Mouse (Mus musculus) kidney, embryonic 16.5 days (tissue): Measurements from ENCODE around the gene Prmt1. TPM values are rescaled to one million over a fixed set of nuclear protein-coding genes. Genes with fewer than 3 reads are reported as not detected.
A peak's percentile ranks its signal among the peaks of the same experiment; 100 is the strongest.

ENCODE experiments used
- ATAC-seq: fragments of 200-750 bp; cut with Nextera tagmentation; 2 replicates; pipeline ENCODE4 v1.8.0; 2017; ENCODE audit warnings: moderate TSS enrichment; ENCODE audit not compliant: low FRiP score, low TSS enrichment
- H3K27ac ChIP-seq: fragments of 300-500 bp; sonication (generic); 2 replicates; pipeline ENCODE4 v1.5.1; 2014; ENCODE audit warnings: low read length
- H3K27me3 ChIP-seq: fragments of 300-500 bp; sonication (generic); 2 replicates; pipeline ENCODE4 v1.6.1; 2014; ENCODE audit warnings: low read length, control low read depth, mixed read lengths; ENCODE audit not compliant: insufficient read depth
- H3K36me3 ChIP-seq: fragments of 300-500 bp; sonication (generic); 2 replicates; pipeline ENCODE4 v1.6.1; 2014; ENCODE audit warnings: low read length, control low read depth, mixed read lengths; ENCODE audit not compliant: insufficient read depth
- H3K4me1 ChIP-seq: fragments of 300-500 bp; sonication (generic); 2 replicates; pipeline ENCODE4 v1.6.1; 2014; ENCODE audit warnings: low read length, control low read depth, mixed read lengths; ENCODE audit not compliant: insufficient read depth
- H3K4me2 ChIP-seq: fragments of 300-500 bp; sonication (generic); replicated peaks from 2 replicates; pipeline ENCODE4 v1.6.1; 2014; ENCODE audit warnings: low read depth, low read length
- H3K4me3 ChIP-seq: fragments of 300-500 bp; sonication (generic); 2 replicates; pipeline ENCODE4 v1.5.1; 2014; ENCODE audit warnings: mild to moderate bottlenecking, low read length
- H3K9ac ChIP-seq: fragments of 300-500 bp; sonication (generic); replicated peaks from 2 replicates; pipeline ENCODE4 v1.6.1; 2014; ENCODE audit warnings: low read length
- H3K9me3 ChIP-seq: fragments of 300-500 bp; sonication (generic); 2 replicates; pipeline ENCODE4 v1.6.1; 2016; ENCODE audit warnings: low read length, control low read depth
- WGBS: fragments of 180-500 bp; shearing (Covaris S2); extraction: QIAGEN DNeasy Blood & Tissue Kit; methylation state at CpG from one replicate; pipeline ENCODE4 v1.1.7; 2014; 5-methylcytosine and 5-hydroxymethylcytosine counted together
- polyA plus RNA-seq: library from polyadenylated mRNA; unstranded; fragments of >200 nt; fragmentation: Nextera tagmentation; extraction: Ambion mirVana; gene quantifications from 2 replicates; pipeline ENCODE4 v1.2.1, GENCODE M21; 2015

The Prmt1 gene
- polyA plus RNA-seq = 681 and 701 TPM in 2 replicates

GRCm38 (mm10) chr7:44986192-44986878 lies at the start of gene Prmt1:
Gene Prmt1, minus strand, starts transcription at chr7:44986568.
- Histone ChIP-seq H3K4me1 (peaks cover 35% of the 10 kb centered on the region), H3K4me3 (peak within 1 kb of the TSS; percentile 98), H3K27me3 (no peaks in the 10 kb centered on the region), H3K4me2 (peak within 1 kb of the TSS; percentile 63), H3K27ac (peak within 1 kb of the TSS; percentile 97), H3K9me3 (no peaks in the 10 kb centered on the region), H3K9ac (peak within 1 kb of the TSS; percentile 99), H3K36me3 (peaks cover 33% of the 10 kb centered on the region)
- WGBS = under 1% methylated on average over 42 of the region's 42 CpGs
- ATAC-seq = peak; percentile 97

- no peaks in the 10 kb centered on the region for H3K27me3 ChIP-seq
- H3K4me3 ChIP-seq = no peak overlapping the region
- H3K4me2 ChIP-seq = no peak overlapping the region
- H3K36me3 ChIP-seq = peaks cover 93% of the 10 kb centered on the region
- H3K27ac ChIP-seq = no peak overlapping the region
- no peak overlapping the region for H3K9ac ChIP-seq
- no peaks in the 10 kb centered on the region for H3K4me1 ChIP-seq
- 85% methylated on average over 3 of the region's 3 CpGs for WGBS
- ATAC-seq = no peak
- no peaks in the 10 kb centered on the region for H3K9me3 ChIP-seq
These were observed 49.3 kb upstream of the Prmt1 start for GRCm38 (mm10) chr7:45035631-45036030.

GRCm38 (mm10) chr7:45033722-45034359 lies 47.5 kb upstream of the Prmt1 start:
- no peak overlapping the region for H3K4me2 ChIP-seq

GRCm38 (mm10) chr7:45030857-45031256 lies 44.5 kb upstream of the Prmt1 start:
- no peak for ATAC-seq
- no peaks in the 10 kb centered on the region for H3K9me3 ChIP-seq
- WGBS = 95% methylated on average over 8 of the region's 8 CpGs
- no peak overlapping the region for H3K27ac ChIP-seq
- no peaks in the 10 kb centered on the region for H3K27me3 ChIP-seq
- H3K4me1 ChIP-seq = no peaks in the 10 kb centered on the region
- no peak overlapping the region for H3K4me2 ChIP-seq
- H3K36me3 ChIP-seq = peaks cover 88% of the 10 kb centered on the region
- H3K4me3 ChIP-seq = no peak overlapping the region
- H3K9ac ChIP-seq = no peak overlapping the region

More at GRCm38 (mm10) chr7:45033722-45034359, 47.5 kb upstream of the Prmt1 start:
- Histone ChIP-seq H3K36me3 (peaks cover 92% of the 10 kb centered on the region), H3K4me1 (no peaks in the 10 kb centered on the region), H3K9me3 (no peaks in the 10 kb centered on the region), H3K4me3 (no peak overlapping the region), H3K27ac (no peak overlapping the region), H3K9ac (no peak overlapping the region), H3K27me3 (no peaks in the 10 kb centered on the region)
- no peak for ATAC-seq
- WGBS = 94% methylated on average over 19 of the region's 19 CpGs

DNA sequence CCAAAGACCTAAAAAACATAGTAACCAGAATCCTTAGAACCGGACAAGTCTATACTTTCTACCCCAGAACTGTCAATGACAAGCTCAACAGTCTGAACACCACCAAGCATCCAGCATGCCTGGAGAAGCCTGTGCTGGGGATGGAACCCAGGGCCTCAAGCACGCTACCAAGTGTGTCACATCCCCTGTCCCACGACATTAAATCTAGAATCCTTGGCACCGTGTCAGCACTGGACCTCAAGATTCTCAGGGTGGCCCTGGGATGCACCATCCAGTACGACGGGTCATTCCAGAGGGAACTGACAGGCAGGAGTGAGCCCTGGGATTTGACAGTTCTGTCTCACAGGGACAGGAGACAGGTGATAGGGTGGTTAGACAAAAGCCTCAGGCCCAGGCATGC lies 43.6 kb upstream of the Prmt1 start:
- no peaks in the 10 kb centered on the region for H3K27me3 ChIP-seq
- H3K27ac ChIP-seq = no peak overlapping the region
- H3K4me3 ChIP-seq = no peak overlapping the region
- no peak overlapping the region for H3K9ac ChIP-seq
- WGBS = 95% methylated on average over 6 of the region's 6 CpGs
- no peak for ATAC-seq
- H3K4me2 ChIP-seq = no peak overlapping the region
- H3K36me3 ChIP-seq = peaks cover 79% of the 10 kb centered on the region
- no peaks in the 10 kb centered on the region for H3K4me1 ChIP-seq
- no peaks in the 10 kb centered on the region for H3K9me3 ChIP-seq

- H3K27me3 ChIP-seq = no peaks in the 10 kb centered on the region
- no peaks in the 10 kb centered on the region for H3K4me1 ChIP-seq
- no peak for ATAC-seq
- H3K4me3 ChIP-seq = no peak overlapping the region
- H3K27ac ChIP-seq = no peak overlapping the region
- no peak overlapping the region for H3K4me2 ChIP-seq
- peaks cover 63% of the 10 kb centered on the region for H3K36me3 ChIP-seq
- H3K9me3 ChIP-seq = no peaks in the 10 kb centered on the region
- 84% methylated on average over 11 of the region's 11 CpGs for WGBS
- H3K9ac ChIP-seq = no peak overlapping the region
These were observed 42.0 kb upstream of the Prmt1 start for GRCm38 (mm10) chr7:45028351-45028750.

- Histone ChIP-seq H3K4me2 (no peak overlapping the region), H3K9me3 (no peaks in the 10 kb centered on the region), H3K4me1 (no peaks in the 10 kb centered on the region), H3K4me3 (no peak overlapping the region), H3K9ac (no peak overlapping the region), H3K27ac (no peak overlapping the region), H3K27me3 (no peaks in the 10 kb centered on the region), H3K36me3 (peaks cover 57% of the 10 kb centered on the region)
- WGBS = 89% methylated on average over 9 of the region's 9 CpGs
- ATAC-seq = no peak
These were observed 41.4 kb upstream of the Prmt1 start for GRCm38 (mm10) chr7:45027761-45028160.

DNA sequence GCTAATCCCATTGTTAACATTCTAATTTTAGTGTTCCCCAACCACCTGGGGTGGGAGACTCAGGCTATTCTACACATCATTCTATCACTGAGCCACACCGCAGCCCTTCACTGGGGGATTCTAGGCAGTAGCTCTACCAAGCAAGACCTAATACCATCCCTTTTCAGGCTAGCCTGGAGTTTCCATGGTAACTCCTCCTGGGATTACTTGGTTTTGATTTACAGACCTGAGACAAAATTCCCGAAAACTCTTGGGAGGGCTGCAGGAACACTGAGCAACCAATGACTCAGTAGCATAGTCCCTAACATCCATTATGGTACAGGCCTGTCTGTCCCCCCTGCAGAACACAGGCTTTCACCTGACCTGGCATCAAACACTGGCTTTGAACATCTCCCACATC lies 39.9 kb upstream of the Prmt1 start:
- no peaks in the 10 kb centered on the region for H3K4me1 ChIP-seq
- H3K36me3 ChIP-seq = peaks cover 43% of the 10 kb centered on the region
- H3K9me3 ChIP-seq = no peaks in the 10 kb centered on the region
- H3K27ac ChIP-seq = no peak overlapping the region
- no peak for ATAC-seq
- no peak overlapping the region for H3K9ac ChIP-seq
- H3K4me2 ChIP-seq = no peak overlapping the region
- 63% methylated on average over 2 of the region's 2 CpGs for WGBS
- H3K27me3 ChIP-seq = no peaks in the 10 kb centered on the region
- H3K4me3 ChIP-seq = no peak overlapping the region

- Histone ChIP-seq H3K9ac (no peak overlapping the region), H3K4me1 (no peaks in the 10 kb centered on the region), H3K9me3 (no peaks in the 10 kb centered on the region), H3K4me3 (no peak overlapping the region), H3K36me3 (peaks cover 38% of the 10 kb centered on the region), H3K27me3 (no peaks in the 10 kb centered on the region), H3K4me2 (no peak overlapping the region), H3K27ac (no peak overlapping the region)
- WGBS = 78% methylated on average over 8 of the region's 8 CpGs
- ATAC-seq = no peak
These were observed 39.3 kb upstream of the Prmt1 start for GRCm38 (mm10) chr7:45025601-45026220.
